Mouse (Mus musculus) C2C12 (cell line): ENCODE data around the gene Grcc10.

Experiments used
- CTCF ChIP-seq: IDR thresholded peaks from one replicate; pipeline ENCODE4 v1.5.1; 2011; ENCODE audit not compliant: control insufficient read depth, insufficient read depth, insufficient read length
- FOSL1 ChIP-seq: IDR thresholded peaks from one replicate; pipeline ENCODE4 v1.8.0; 2011; ENCODE audit warnings: mild to moderate bottlenecking, low read length; ENCODE audit not compliant: poor library complexity, insufficient read depth, severe bottlenecking
- MAX ChIP-seq: IDR thresholded peaks from one replicate; pipeline ENCODE4 v1.6.1; 2011; ENCODE audit warnings: mild to moderate bottlenecking, control low read depth
- MYOD1 ChIP-seq: IDR thresholded peaks from one replicate; pipeline ENCODE4 v1.6.1; 2011; ENCODE audit warnings: low read depth; ENCODE audit not compliant: control insufficient read depth, insufficient read length
- USF1 ChIP-seq: IDR thresholded peaks from one replicate; pipeline ENCODE4 v1.6.1; 2011; ENCODE audit warnings: low read depth, mild to moderate bottlenecking, control low read depth, moderate library complexity

DNA sequence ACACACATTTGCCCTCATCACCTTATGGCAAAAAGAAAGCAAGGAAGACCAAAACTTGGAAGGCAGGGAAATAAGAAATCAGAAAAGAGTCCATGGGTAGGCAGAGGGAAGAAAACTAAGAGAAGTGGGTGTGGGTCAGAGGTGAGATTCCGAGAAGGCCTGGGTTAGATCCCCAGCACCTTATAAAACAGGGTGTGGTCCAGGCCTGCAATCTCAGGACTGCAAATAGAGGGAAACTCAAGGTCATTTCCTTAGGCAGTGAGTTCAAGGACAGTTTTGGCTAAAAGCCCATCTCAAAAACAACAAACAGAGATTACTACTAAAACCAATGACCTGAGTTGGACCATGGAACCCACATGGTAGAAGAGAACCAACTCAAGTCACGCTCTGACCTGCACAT is 12.7 kb upstream of the Grcc10 start:
- TF ChIP-seq CTCF (no peak), MAX (no peak), FOSL1 (no peak), MYOD1 (no peak), USF1 (no peak)
